Mouse (Mus musculus) spleen, adult 18-20 months (tissue): ENCODE results near the gene Gm2310.
"Not testable (repeated sequence)": the region's sequence is repeated elsewhere in the genome, so short reads cannot be mapped to it uniquely, and the experiment has no call there.

Experiments
- DNase-seq, 2 experiments: peaks; one replicate each; pipeline ENCODE4 v3.0.0; 2022; ENCODE audit warnings: mixed read lengths in 2 of 2

Gene Gm2310

DNA sequence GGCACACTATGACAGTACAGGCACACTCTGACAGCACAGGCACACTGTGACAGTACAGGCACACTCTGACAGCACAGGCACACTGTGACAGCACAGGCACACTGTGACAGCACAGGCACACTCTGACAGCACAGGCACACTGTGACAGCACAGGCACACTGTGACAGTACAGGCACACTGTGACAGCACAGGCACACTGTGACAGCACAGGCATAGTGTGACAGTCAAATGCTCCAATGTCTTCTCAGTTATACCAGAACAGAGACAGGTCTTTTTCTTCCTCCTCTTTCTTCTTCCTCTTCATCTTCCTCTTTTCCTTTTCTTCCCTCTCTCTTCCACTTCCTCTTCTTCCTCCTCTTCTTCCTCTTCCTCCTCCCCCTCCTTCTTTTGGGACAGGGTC, at the start of gene Gm2310:
Gene Gm2310 (minus strand): TSS at position 101 of the 400 bp plus-strand sequence.
- not testable (repeated sequence) for DNase-seq

DNA sequence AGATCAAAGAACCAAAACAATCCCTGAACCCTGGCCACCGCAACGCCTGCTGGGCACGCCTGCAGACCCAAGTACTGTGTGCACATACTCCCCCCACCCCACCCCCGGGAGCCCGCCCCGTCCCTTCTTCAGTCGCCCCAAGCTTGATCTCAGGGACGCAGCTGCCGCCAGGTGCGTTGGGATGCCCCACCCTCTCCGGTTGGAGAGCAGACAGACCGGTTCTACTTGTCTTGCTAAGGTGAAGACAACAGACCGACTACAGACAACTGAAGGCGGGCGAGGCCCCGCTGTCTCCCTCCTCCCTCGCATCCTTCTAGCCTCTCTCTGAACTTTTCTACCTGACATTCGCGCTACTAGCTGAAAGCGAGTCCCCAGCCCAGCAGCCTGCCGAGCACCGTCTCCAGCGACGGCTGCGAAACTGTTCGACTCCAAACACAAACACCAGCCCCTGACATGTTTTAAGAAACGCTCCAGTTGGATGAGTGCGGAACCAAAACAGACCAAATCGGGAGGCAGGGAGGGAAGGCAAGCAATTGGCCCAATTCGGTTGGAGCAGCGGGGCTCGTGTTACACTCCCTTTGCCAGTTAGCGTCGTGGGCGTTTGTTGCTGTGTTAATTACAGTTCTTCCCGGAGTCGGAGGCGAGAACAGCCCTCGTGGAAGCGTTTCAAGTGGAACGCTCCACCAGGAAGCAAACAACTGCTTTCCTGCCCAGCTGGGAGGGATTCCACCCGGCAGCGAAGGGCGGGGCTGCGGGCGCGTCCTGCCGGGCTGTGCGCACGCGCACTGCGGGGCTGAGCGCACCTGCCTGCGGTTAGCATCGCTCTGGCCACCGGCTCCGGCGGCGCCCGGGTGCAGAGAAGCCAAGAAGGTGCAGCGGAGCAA, 49.1 kb upstream of the Gm2310 start:
- peak; percentile 79 to 88 for DNase-seq

DNA sequence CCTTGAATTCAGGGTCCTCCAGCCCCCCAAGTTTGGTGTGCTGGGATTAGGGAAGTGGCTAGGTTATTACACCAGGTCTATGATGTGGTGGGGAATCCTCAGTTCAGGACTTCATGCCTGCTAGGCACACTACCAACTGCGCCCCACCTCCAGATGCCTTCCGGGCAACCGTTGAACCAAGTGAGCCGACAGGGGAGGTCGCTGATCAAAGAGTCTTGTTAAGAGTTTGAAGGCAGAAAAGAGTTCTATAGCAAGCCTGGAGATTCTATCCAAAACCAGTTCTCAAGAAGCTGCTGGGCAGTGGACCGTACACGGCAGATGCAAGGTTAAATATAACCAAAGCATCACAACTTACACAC, 48.5 kb upstream of the Gm2310 start:
- peak in 1 of 2 experiments; percentile 19 for DNase-seq

DNA sequence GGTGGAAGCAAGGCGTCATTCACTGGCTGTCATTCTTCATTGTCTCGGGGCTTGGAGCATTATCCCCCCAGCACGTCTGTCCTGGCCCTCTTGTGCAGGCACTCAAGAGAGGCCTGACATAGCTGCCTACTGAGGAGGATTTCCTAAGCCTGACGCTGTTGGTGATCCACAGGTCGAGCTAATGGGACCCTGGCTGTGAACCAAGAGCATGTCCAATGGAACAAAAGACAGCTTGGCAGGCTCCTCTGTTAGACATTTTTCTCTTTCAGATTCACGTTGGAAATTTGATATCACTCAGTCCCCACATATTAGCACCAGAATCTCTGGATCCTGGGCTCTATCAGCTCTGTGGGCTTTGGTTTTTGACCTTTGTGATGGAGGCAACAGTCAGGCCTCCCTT, 45.7 kb upstream of the Gm2310 start:
- no peak for DNase-seq

DNA sequence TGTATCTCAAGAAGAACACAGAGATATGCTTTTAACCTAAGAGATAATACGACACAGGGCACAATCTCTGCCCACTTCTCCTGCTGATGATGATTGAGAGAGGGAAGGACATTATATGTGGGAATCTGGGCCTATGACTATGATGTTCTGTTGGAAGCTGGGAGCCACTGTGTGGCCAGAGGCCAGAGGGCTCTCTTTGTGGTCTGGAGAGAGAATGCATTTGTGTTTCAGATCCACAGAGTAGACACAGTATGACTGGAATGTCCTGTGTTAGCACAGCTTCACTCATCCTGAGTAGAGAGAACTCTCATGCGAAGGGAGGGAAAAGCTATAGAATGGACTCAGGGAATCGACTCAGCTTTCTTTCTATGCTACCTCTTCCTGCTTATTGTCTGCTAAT, 44.6 kb upstream of the Gm2310 start:
- DNase-seq: no peak

DNA sequence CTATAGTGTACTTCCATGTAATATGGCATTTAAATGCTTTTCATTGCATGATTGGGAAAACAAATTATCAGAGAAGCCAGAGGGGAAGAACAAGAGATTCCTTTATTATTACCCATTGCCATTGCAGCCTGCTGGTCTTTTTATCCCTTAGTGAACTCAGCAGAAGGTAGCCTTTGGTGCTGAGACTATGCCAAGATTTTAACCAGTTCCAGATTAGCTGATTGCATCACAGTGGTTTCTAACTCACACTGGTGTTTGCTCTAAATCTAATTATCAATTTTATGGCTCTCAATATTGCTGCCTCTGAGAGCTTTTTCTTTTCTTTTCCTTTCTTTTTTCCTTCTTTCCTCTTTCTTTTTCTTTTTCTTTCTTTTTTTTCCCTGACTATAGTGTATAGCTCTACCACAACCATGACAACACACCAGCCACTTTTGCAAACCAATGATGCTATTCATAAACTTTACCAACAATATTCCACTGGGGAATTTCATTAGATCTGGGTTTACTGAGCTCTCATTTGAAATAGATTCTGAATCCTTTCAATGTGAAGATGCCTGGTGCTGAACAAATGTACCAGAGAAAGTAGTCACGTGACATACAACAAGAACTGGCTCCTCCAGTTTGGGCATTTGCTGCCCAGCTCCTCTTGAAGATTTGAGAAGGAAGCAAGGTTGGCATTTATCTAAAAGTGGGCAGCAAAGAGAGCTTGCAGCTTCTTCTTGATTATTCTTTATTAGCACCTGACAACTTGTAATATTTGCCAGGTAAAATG, 43.9 kb upstream of the Gm2310 start:
- no peak for DNase-seq

DNA sequence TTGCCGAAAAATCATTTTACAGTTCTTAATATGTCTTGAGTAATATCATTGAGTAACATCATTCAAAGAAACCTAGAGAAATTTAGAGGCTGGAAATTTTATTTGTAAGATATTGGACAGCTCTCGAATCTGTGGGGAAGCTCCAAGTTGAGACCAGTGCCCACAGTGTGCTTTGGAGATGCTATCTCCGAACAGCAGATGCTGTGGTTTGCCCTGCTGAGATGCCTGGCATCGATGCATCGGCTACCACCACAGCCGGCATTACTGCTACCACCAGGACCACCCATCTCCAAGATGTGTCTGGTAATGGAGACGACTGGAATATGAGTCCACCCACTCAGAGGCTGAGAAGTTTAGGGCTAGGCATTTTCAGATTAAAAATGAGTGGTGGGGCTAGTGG, 43.0 kb upstream of the Gm2310 start:
- no peak for DNase-seq

DNA sequence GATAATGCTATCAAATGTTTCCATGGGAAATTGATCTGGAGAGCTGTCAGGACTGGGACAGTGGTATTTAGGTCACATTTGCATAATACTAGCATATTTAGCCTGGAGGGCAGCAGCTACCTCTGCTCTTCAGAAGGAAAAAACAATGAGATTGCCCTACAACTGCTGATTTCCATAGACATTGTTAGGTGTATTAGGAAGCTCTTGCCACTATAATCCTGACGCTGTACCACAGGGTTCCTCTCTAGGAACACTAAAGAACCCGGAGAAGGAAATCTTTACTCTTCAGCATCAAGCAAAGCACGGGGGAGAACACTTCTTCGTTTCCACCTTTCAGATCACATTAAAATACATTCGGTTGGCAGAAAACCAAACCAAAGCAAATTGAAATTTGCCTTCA, 11.4 kb upstream of the Gm2310 start:
- no peak for DNase-seq

DNA sequence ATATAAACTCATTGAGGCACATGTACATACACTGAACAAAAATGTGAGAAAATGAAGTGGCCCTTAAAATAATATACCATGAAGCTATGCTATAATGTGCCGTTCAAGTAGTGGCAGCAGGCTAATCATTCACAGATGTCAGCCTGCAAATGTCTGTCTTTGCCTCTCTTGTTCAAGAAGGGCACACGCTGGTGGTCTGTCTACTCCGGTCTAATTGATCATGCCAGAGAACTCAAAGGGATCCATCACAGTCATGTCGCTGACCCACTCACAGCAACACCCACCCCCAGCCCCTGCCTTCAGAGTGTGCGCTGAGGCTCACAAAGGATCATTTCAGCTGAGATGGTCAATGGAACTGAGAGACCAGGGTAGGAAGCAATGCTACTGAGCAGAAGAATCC, 6.8 kb downstream of the Gm2310 start:
- DNase-seq: no peak

DNA sequence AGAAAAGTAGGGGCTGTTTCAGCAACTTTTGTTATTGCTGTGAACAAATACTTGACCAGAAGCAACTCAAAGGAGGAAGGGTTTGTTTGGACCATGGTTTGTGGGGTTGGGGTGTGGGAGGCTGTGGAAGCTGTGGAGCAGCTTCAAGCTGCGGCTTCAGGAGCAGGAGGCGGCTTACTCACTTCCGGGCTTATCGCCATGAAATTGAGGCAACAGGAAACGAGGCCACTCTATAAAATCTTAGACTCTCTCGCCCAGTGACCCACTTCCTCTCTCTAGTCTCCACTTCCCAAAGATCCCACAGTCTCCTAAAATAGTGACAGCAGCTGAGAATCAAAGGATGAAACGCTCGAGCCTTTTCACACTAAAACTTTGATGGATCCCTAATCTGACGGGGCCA, 7.9 kb downstream of the Gm2310 start:
- DNase-seq: peak in 1 of 2 experiments; percentile 7

DNA sequence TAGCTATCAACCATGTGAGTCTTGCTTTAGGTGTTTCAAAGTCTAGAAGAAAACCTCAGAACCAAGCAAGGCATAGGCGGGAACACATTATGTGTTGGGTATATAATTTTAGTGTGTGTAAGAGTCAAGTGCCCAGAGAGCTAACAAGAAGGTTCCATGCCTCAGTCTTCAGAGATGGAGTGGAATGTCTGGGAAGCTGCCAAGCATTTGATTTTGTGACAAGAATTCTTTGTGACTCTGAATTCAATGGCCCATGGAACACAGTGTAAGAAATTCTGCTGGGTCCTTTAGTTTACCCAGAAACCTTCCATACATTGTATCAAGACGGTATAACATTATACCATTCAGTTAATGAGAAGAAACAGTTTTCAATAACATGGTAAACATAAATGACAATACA, 17.3 kb downstream of the Gm2310 start:
- DNase-seq: no peak

DNA sequence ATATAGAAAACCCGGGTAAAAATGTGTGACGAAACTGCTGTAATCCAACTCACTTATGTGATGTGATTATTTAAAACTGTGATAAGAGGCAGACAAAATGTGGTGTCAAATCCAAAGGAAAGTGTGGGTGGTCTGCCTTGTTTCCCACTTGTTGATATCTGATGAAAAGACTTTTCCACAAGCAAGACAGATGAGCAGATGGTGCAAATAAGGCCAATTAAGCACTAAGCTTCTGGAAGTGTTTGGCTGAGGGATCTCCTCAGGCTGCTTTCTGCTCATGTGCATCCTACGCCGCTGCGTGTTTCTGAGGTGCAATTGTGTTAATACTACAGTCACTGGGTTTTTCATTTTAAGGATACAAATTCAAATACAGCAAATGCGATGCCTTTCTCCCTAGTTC, 34.5 kb downstream of the Gm2310 start:
- no peak for DNase-seq

DNA sequence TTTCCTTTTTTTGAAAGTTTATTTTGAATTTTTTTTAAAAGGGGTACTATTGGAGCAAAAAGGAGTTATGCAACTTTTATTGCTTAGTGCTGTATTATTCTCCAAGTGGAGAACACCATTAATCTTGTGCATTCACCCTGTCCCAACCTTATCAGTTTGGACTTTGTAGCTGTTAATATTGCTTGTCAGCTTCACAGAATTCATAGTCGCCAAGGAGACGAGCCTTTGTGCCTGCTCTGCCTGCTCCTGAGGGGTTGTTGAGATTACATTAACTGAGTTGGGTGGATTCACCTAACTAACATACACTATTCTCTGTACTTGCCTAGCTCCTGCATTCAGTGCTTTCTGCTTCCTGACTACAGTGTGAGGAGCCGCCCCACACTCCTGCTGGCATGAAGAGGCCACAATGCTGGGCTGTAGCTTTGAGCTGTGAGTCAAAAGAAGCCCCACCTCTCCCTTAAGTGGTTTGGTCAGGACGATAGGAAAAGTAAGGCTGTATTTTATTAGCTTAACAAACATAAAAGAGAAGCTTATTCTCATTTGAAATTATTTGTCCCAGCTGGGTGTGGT, 50.7 kb downstream of the Gm2310 start:
- no peak for DNase-seq
